In genomic region chr10:44062981-44063380, GRCm38 (mm10) we compare ENCODE assay signal across 31 mouse cellular contexts.
"Had no signal": no experiment of that assay in that cellular context is flagged by ENCODE, and none has a peak within 500 bp of the region (broad histone marks: within the 10 kb centered on the region; RNA-seq: fewer than 3 reads in every experiment).

No protein-coding gene starts in this region.

- H3K9me3 ChIP-seq: limb, embryonic 10.5 days; limb, embryonic 12.5 days; limb, embryonic 13.5 days; limb, embryonic 15.5 days; liver, embryonic 12.5 days; liver, embryonic 13.5 days; liver, embryonic 15.5 days; lung, embryonic 15.5 days; megakaryocyte, embryonic 14.5 days; midbrain, embryonic 10.5 days; midbrain, embryonic 12.5 days; midbrain, embryonic 13.5 days; midbrain, embryonic 15.5 days; neural tube, embryonic 12.5 days had no signal

- H3K36me3 ChIP-seq: limb, embryonic 10.5 days; limb, embryonic 12.5 days; limb, embryonic 13.5 days; limb, embryonic 15.5 days; liver, embryonic 12.5 days; liver, embryonic 13.5 days; liver, embryonic 15.5 days; lung, embryonic 15.5 days; midbrain, embryonic 10.5 days; midbrain, embryonic 12.5 days; midbrain, embryonic 13.5 days; midbrain, embryonic 15.5 days; neural tube, embryonic 12.5 days had no signal

- H3K4me3 ChIP-seq: limb, embryonic 10.5 days; limb, embryonic 12.5 days; limb, embryonic 13.5 days; limb, embryonic 15.5 days; liver, embryonic 12.5 days; liver, embryonic 13.5 days; liver, embryonic 15.5 days; lung, embryonic 15.5 days; megakaryocyte, embryonic 14.5 days; midbrain, embryonic 10.5 days; midbrain, embryonic 12.5 days; midbrain, embryonic 13.5 days; midbrain, embryonic 15.5 days; myocyte; neural tube, embryonic 12.5 days had no signal

- DNase-seq: left cerebral cortex, postnatal 4 days; liver; liver, embryonic 13.5 days; liver, postnatal 0 days; lung, adult 18-20 months; lung, adult 2 months; lung, embryonic 14.5 days; lung, postnatal 10 days; lung, postnatal 14 days; lung, postnatal 36 days; lung, postnatal 4 days; midbrain, embryonic 14.5 days had no signal

- H3K9ac ChIP-seq: limb, embryonic 12.5 days; limb, embryonic 13.5 days; limb, embryonic 15.5 days; liver, embryonic 12.5 days; liver, embryonic 13.5 days; liver, embryonic 14.5 days; liver, embryonic 15.5 days; liver, postnatal 0 days; lung, embryonic 14.5 days; lung, embryonic 15.5 days; midbrain, embryonic 12.5 days; midbrain, embryonic 13.5 days; midbrain, embryonic 15.5 days; neural tube, embryonic 12.5 days had no signal

- H3K27ac ChIP-seq: limb, embryonic 10.5 days; limb, embryonic 12.5 days; limb, embryonic 13.5 days; limb, embryonic 15.5 days; liver, embryonic 12.5 days; liver, embryonic 13.5 days; liver, embryonic 14.5 days; liver, embryonic 15.5 days; lung, embryonic 15.5 days; macrophage; midbrain, embryonic 10.5 days; midbrain, embryonic 12.5 days; midbrain, embryonic 13.5 days; midbrain, embryonic 15.5 days; neural tube, embryonic 12.5 days had no signal

- ATAC-seq: liver, embryonic 12.5 days; liver, postnatal 0 days; lung, postnatal 0 days; midbrain, embryonic 13.5 days; midbrain, embryonic 15.5 days; midbrain, embryonic 16.5 days had no signal

- H3K4me2 ChIP-seq: limb, embryonic 12.5 days; limb, embryonic 13.5 days; limb, embryonic 15.5 days; liver, embryonic 11.5 days; liver, embryonic 12.5 days; liver, embryonic 13.5 days; liver, embryonic 15.5 days; lung, embryonic 14.5 days; lung, embryonic 15.5 days; midbrain, embryonic 12.5 days; midbrain, embryonic 13.5 days; midbrain, embryonic 15.5 days; neural tube, embryonic 12.5 days had no signal

- H3K4me1 ChIP-seq: limb, embryonic 10.5 days; limb, embryonic 12.5 days; limb, embryonic 13.5 days; limb, embryonic 15.5 days; liver, embryonic 12.5 days; liver, embryonic 13.5 days; liver, embryonic 15.5 days; lung, embryonic 15.5 days; megakaryocyte, embryonic 14.5 days; midbrain, embryonic 10.5 days; midbrain, embryonic 12.5 days; midbrain, embryonic 13.5 days; midbrain, embryonic 15.5 days; neural tube, embryonic 12.5 days had no signal

- H3K27me3 ChIP-seq: limb, embryonic 12.5 days; limb, embryonic 13.5 days; limb, embryonic 15.5 days; liver, embryonic 12.5 days; liver, embryonic 13.5 days; liver, embryonic 15.5 days; lung, embryonic 15.5 days; midbrain, embryonic 12.5 days; midbrain, embryonic 13.5 days; midbrain, embryonic 15.5 days; neural tube, embryonic 12.5 days had no signal
